In genomic region chr4:81621391-81622137, GRCm38 (mm10) we compare ENCODE assay signal across 11 mouse cellular contexts.
A peak's percentile ranks its signal among the peaks of the same experiment; 100 is the strongest.
DNase-seq lines count a peak whose midpoint lies in the region; ATAC-seq and TF ChIP-seq lines count a peak whose summit lies in the region.
"Had no signal": no experiment of that assay in that cellular context is flagged by ENCODE, and none has a peak within 500 bp of the region (broad histone marks: within the 10 kb centered on the region; RNA-seq: fewer than 3 reads in every experiment).

No protein-coding gene starts in this region.

- H3K36me3 ChIP-seq in heart, embryonic 11.5 days (ENCODE audit: control insufficient read depth, insufficient read depth, low read length): no peaks in the 10 kb centered on the region
- H3K36me3 ChIP-seq in forebrain, embryonic 11.5 days (ENCODE audit: control insufficient read depth, insufficient read depth, low read length): no peaks in the 10 kb centered on the region
- H3K36me3 ChIP-seq: embryonic facial prominence, embryonic 15.5 days had no signal

- WGBS in heart, embryonic 11.5 days (ENCODE audit: insufficient replicate concordance): 88% methylated on average over 8 of the region's 8 CpGs
- 94% methylated on average over 8 of the region's 8 CpGs for WGBS in forebrain, embryonic 11.5 days

- H3K27me3 ChIP-seq in heart, embryonic 11.5 days (ENCODE audit: control insufficient read depth, insufficient read depth, low read length): no peaks in the 10 kb centered on the region
- H3K27me3 ChIP-seq in forebrain, embryonic 11.5 days (ENCODE audit: control insufficient read depth, insufficient read depth, low read length): no peaks in the 10 kb centered on the region
- H3K27me3 ChIP-seq: embryonic facial prominence, embryonic 15.5 days had no signal

- TF ChIP-seq CTCF in gastrocnemius, adult 2 months (IDR thresholded peaks at IDR 0.05): no peak

- no peaks in the 10 kb centered on the region for H3K4me1 ChIP-seq in heart, embryonic 11.5 days (ENCODE audit: control insufficient read depth, insufficient read depth, low read length)
- H3K4me1 ChIP-seq in forebrain, embryonic 11.5 days (replicated peaks; ENCODE audit: control insufficient read depth, insufficient read depth, low read length): no peaks in the 10 kb centered on the region

- H3K27ac ChIP-seq in heart, embryonic 11.5 days (ENCODE audit: low read depth, low read length): no peak overlapping the region
- peak overlapping the region; percentile 49 for H3K27ac ChIP-seq in gastrocnemius, adult 2 months
- H3K27ac ChIP-seq in forebrain, embryonic 11.5 days (ENCODE audit: low read depth, low read length): no peak overlapping the region
- H3K27ac ChIP-seq: hindbrain, postnatal 0 days had no signal

- intact Hi-C loops in gastrocnemius, adult 2 months (cut with DNase I): no loop called here

- no peak overlapping the region for H3K9ac ChIP-seq in heart, embryonic 11.5 days (ENCODE audit: low read depth, low read length)
- H3K9ac ChIP-seq in forebrain, embryonic 11.5 days (ENCODE audit: low read length): no peak overlapping the region
- H3K9ac ChIP-seq: embryonic facial prominence, embryonic 15.5 days had no signal

- peak; percentile 74 to 84 for DNase-seq in heart, adult 18-20 months
- DNase-seq in 3T3-L1 (ENCODE audit: low read depth, low spot score): peak; percentile 69
- DNase-seq in gastrocnemius, adult 2 months: peak; percentile 49
- peak; percentile 54 for DNase-seq in kidney, postnatal 14 days
- no peak for DNase-seq in left cerebral cortex, adult 11 months (ENCODE audit: low spot score)
- no peak for DNase-seq in forebrain, embryonic 11.5 days (ENCODE audit: low spot score)
- no peak for DNase-seq in layer of hippocampus, adult 11-12 months (ENCODE audit: low spot score)

- H3K4me3 ChIP-seq in heart, embryonic 11.5 days (ENCODE audit: low read depth, low read length): no peak overlapping the region
- H3K4me3 ChIP-seq in gastrocnemius, adult 2 months: no peak overlapping the region
- no peak overlapping the region for H3K4me3 ChIP-seq in forebrain, embryonic 11.5 days (ENCODE audit: low read depth, low read length)
- H3K4me3 ChIP-seq: embryonic facial prominence, embryonic 15.5 days had no signal

- no peak for ATAC-seq in heart, embryonic 11.5 days (replicated peaks; ENCODE audit: insufficient number of reproducible peaks, low FRiP score, low TSS enrichment)
- no peak for ATAC-seq in forebrain, embryonic 11.5 days (replicated peaks; ENCODE audit: low FRiP score)
- ATAC-seq: CD4-positive, CD25-positive, alpha-beta regulatory T cell, adult 4 months; hindbrain, postnatal 0 days had no signal

- H3K4me2 ChIP-seq in heart, embryonic 11.5 days: no peak overlapping the region
- no peak overlapping the region for H3K4me2 ChIP-seq in forebrain, embryonic 11.5 days (ENCODE audit: low read depth, low read length, severe bottlenecking)
- H3K4me2 ChIP-seq: embryonic facial prominence, embryonic 15.5 days had no signal

- H3K9me3 ChIP-seq in heart, embryonic 11.5 days (replicated peaks; ENCODE audit: control insufficient read depth, low read length): no peaks in the 10 kb centered on the region
- no peaks in the 10 kb centered on the region for H3K9me3 ChIP-seq in forebrain, embryonic 11.5 days (ENCODE audit: control insufficient read depth, low read length)
- H3K9me3 ChIP-seq: embryonic facial prominence, embryonic 15.5 days had no signal

Comparison
In these comparisons a context has a peak if more than half of its experiments do, and no peak if none do; other contexts are left out.
1. DNase-seq: peak in heart, adult 18-20 months (2 of 2), 3T3-L1 (single experiment), gastrocnemius, adult 2 months (single experiment) and kidney, postnatal 14 days (single experiment); none in left cerebral cortex, adult 11 months (single experiment), forebrain, embryonic 11.5 days (single experiment) and layer of hippocampus, adult 11-12 months (single experiment).